Mouse (Mus musculus): ENCODE measurements at regions not wholly inside any gene's neighbourhood (a gene's known extent, or its start where the extent isn't known, plus 50 kb on each side); places are given as distances from the start of the nearest gene placed in this dataset.

- no peak for DNase-seq (ENCODE audit: low spot score in 2 of 2)
These were observed 51.8 kb upstream of the Adtrp start for GRCm38 (mm10) chr13:41899281-41899680.

GRCm38 (mm10) chr13:41897481-41898317 lies 50.2 kb upstream of the Adtrp start:
- no peak for DNase-seq (ENCODE audit: low spot score in 2 of 2)

All from left cerebral cortex, adult 18-20 months (tissue).